Mouse (Mus musculus): Measurements from ENCODE around the gene Fancc. TPM values are rescaled to one million over a fixed set of nuclear protein-coding genes. Genes with fewer than 3 reads are reported as not detected.
"Not testable (repeated sequence)": the region's sequence is repeated elsewhere in the genome, so short reads cannot be mapped to it uniquely, and the experiment has no call there.

Fancc gene
- polyA plus RNA-seq, 1 experiment from 2014 or later: 23.7 TPM

GRCm38 (mm10) chr13:63324311-63324710, 172.8 kb downstream of the Fancc start:
- DNase-seq (ENCODE audit: low spot score, missing footprints) (no peak), ATAC-seq (ENCODE audit: low FRiP score) (no peak)
- Histone ChIP-seq H3K27me3 (ENCODE audit: control insufficient read depth, insufficient read depth, low read length) (no peaks in the 10 kb centered on the region), H3K4me2 (no peak overlapping the region), H3K9ac (ENCODE audit: low read length) (no peak overlapping the region), H3K27ac (ENCODE audit: low read depth, low read length) (no peak overlapping the region), H3K4me3 (ENCODE audit: low read depth, low read length) (no peak overlapping the region), H3K4me1 (ENCODE audit: control insufficient read depth, insufficient read depth, low read length) (no peaks in the 10 kb centered on the region), H3K9me3 (ENCODE audit: control insufficient read depth, low read length) (no peaks in the 10 kb centered on the region), H3K36me3 (ENCODE audit: control insufficient read depth, insufficient read depth, low read length) (no peaks in the 10 kb centered on the region)
- 66% methylated on average over 3 of the region's 3 CpGs for WGBS

GRCm38 (mm10) chr13:63323286-63324075, 173.6 kb downstream of the Fancc start:
- Histone ChIP-seq H3K27me3 (ENCODE audit: control insufficient read depth, insufficient read depth, low read length) (no peaks in the 10 kb centered on the region), H3K4me3 (ENCODE audit: low read depth, low read length) (no peak overlapping the region), H3K27ac (ENCODE audit: low read depth, low read length) (no peak overlapping the region), H3K36me3 (ENCODE audit: control insufficient read depth, insufficient read depth, low read length) (no peaks in the 10 kb centered on the region), H3K4me1 (ENCODE audit: control insufficient read depth, insufficient read depth, low read length) (no peaks in the 10 kb centered on the region), H3K9me3 (ENCODE audit: control insufficient read depth, low read length) (no peaks in the 10 kb centered on the region), H3K9ac (ENCODE audit: low read length) (no peak overlapping the region), H3K4me2 (no peak overlapping the region)
- ATAC-seq (ENCODE audit: low FRiP score) (no peak), DNase-seq (ENCODE audit: low spot score, missing footprints) (peak; percentile 37)
- 80% methylated on average over 9 of the region's 9 CpGs for WGBS

GRCm38 (mm10) chr13:63322756-63323155, 174.3 kb downstream of the Fancc start:
- no peaks in the 10 kb centered on the region for H3K9me3 ChIP-seq (ENCODE audit: control insufficient read depth, low read length)
- no peaks in the 10 kb centered on the region for H3K27me3 ChIP-seq (ENCODE audit: control insufficient read depth, insufficient read depth, low read length)
- no peak overlapping the region for H3K4me2 ChIP-seq
- H3K4me1 ChIP-seq (ENCODE audit: control insufficient read depth, insufficient read depth, low read length): no peaks in the 10 kb centered on the region
- 72% methylated on average over 6 of the region's 6 CpGs for WGBS
- H3K9ac ChIP-seq (ENCODE audit: low read length): no peak overlapping the region
- no peak overlapping the region for H3K27ac ChIP-seq (ENCODE audit: low read depth, low read length)
- no peaks in the 10 kb centered on the region for H3K36me3 ChIP-seq (ENCODE audit: control insufficient read depth, insufficient read depth, low read length)
- ATAC-seq (ENCODE audit: low FRiP score) (no peak), DNase-seq (ENCODE audit: low spot score, missing footprints) (peak; percentile 77)
- H3K4me3 ChIP-seq (ENCODE audit: low read depth, low read length): no peak overlapping the region

- Histone ChIP-seq H3K27me3 (ENCODE audit: control insufficient read depth, insufficient read depth, low read length) (no peaks in the 10 kb centered on the region), H3K36me3 (ENCODE audit: control insufficient read depth, insufficient read depth, low read length) (no peaks in the 10 kb centered on the region), H3K9ac (ENCODE audit: low read length) (no peak overlapping the region), H3K9me3 (ENCODE audit: control insufficient read depth, low read length) (no peaks in the 10 kb centered on the region), H3K27ac (ENCODE audit: low read depth, low read length) (no peak overlapping the region), H3K4me1 (ENCODE audit: control insufficient read depth, insufficient read depth, low read length) (no peaks in the 10 kb centered on the region), H3K4me3 (ENCODE audit: low read depth, low read length) (no peak overlapping the region), H3K4me2 (no peak overlapping the region)
- ATAC-seq (ENCODE audit: low FRiP score) (no peak), DNase-seq (ENCODE audit: low spot score, missing footprints) (peak; percentile 44)
- 54% methylated on average over 5 of the region's 5 CpGs for WGBS
Observed at GRCm38 (mm10) chr13:63321689-63322088, 175.4 kb downstream of the Fancc start.

- Histone ChIP-seq H3K9ac (ENCODE audit: low read length) (no peak overlapping the region), H3K9me3 (ENCODE audit: control insufficient read depth, low read length) (no peaks in the 10 kb centered on the region), H3K27me3 (ENCODE audit: control insufficient read depth, insufficient read depth, low read length) (no peaks in the 10 kb centered on the region), H3K4me1 (ENCODE audit: control insufficient read depth, insufficient read depth, low read length) (no peaks in the 10 kb centered on the region), H3K4me2 (no peak overlapping the region), H3K36me3 (ENCODE audit: control insufficient read depth, insufficient read depth, low read length) (no peaks in the 10 kb centered on the region), H3K27ac (ENCODE audit: low read depth, low read length) (no peak overlapping the region), H3K4me3 (ENCODE audit: low read depth, low read length) (no peak overlapping the region)
- ATAC-seq (ENCODE audit: low FRiP score) (no peak), DNase-seq (ENCODE audit: low spot score, missing footprints) (peak; percentile 31)
- WGBS: 98% methylated on average over 7 of the region's 7 CpGs
Observed at GRCm38 (mm10) chr13:63319814-63320213, 177.3 kb downstream of the Fancc start.

GRCm38 (mm10) chr13:63317681-63318104, 179.4 kb downstream of the Fancc start:
- WGBS: 81% methylated on average over 7 of the region's 7 CpGs
- no peak overlapping the region for H3K4me3 ChIP-seq (ENCODE audit: low read depth, low read length)
- no peak overlapping the region for H3K4me2 ChIP-seq
- no peak for ATAC-seq (ENCODE audit: low FRiP score)
- no peak overlapping the region for H3K9ac ChIP-seq (ENCODE audit: low read length)
- H3K4me1 ChIP-seq (ENCODE audit: control insufficient read depth, insufficient read depth, low read length): no peaks in the 10 kb centered on the region
- no peaks in the 10 kb centered on the region for H3K9me3 ChIP-seq (ENCODE audit: control insufficient read depth, low read length)
- H3K36me3 ChIP-seq (ENCODE audit: control insufficient read depth, insufficient read depth, low read length): no peaks in the 10 kb centered on the region
- H3K27ac ChIP-seq (ENCODE audit: low read depth, low read length): no peak overlapping the region
- H3K27me3 ChIP-seq (ENCODE audit: control insufficient read depth, insufficient read depth, low read length): no peaks in the 10 kb centered on the region
- DNase-seq (ENCODE audit: low spot score, missing footprints): no peak

- no peak overlapping the region for H3K4me2 ChIP-seq
- 93% methylated on average over 5 of the region's 5 CpGs for WGBS
- H3K4me1 ChIP-seq (ENCODE audit: control insufficient read depth, insufficient read depth, low read length): no peaks in the 10 kb centered on the region
- no peak overlapping the region for H3K27ac ChIP-seq (ENCODE audit: low read depth, low read length)
- H3K4me3 ChIP-seq (ENCODE audit: low read depth, low read length): no peak overlapping the region
- no peak overlapping the region for H3K9ac ChIP-seq (ENCODE audit: low read length)
- no peak for DNase-seq (ENCODE audit: low spot score, missing footprints)
- no peaks in the 10 kb centered on the region for H3K9me3 ChIP-seq (ENCODE audit: control insufficient read depth, low read length)
- ATAC-seq (ENCODE audit: low FRiP score): no peak
- H3K27me3 ChIP-seq (ENCODE audit: control insufficient read depth, insufficient read depth, low read length): no peaks in the 10 kb centered on the region
- no peaks in the 10 kb centered on the region for H3K36me3 ChIP-seq (ENCODE audit: control insufficient read depth, insufficient read depth, low read length)
Observed at GRCm38 (mm10) chr13:63316407-63316806, 180.7 kb downstream of the Fancc start.

- no peak for DNase-seq (ENCODE audit: low spot score, missing footprints)
- WGBS: 87% methylated on average over 6 of the region's 6 CpGs
- no peaks in the 10 kb centered on the region for H3K36me3 ChIP-seq (ENCODE audit: control insufficient read depth, insufficient read depth, low read length)
Observed at GRCm38 (mm10) chr13:63315777-63316176, 181.3 kb downstream of the Fancc start.

GRCm38 (mm10) chr13:63315111-63315510, 182.0 kb downstream of the Fancc start:
- WGBS: 98% methylated on average over 4 of the region's 4 CpGs
- H3K27ac ChIP-seq (ENCODE audit: low read depth, low read length); H3K9ac ChIP-seq (ENCODE audit: low read length); ATAC-seq (ENCODE audit: low FRiP score); DNase-seq (ENCODE audit: low spot score, missing footprints); H3K4me1 ChIP-seq (ENCODE audit: control insufficient read depth, insufficient read depth, low read length); H3K9me3 ChIP-seq (ENCODE audit: control insufficient read depth, low read length); H3K4me2 ChIP-seq; H3K27me3 ChIP-seq (ENCODE audit: control insufficient read depth, insufficient read depth, low read length); H3K36me3 ChIP-seq (ENCODE audit: control insufficient read depth, insufficient read depth, low read length); H3K4me3 ChIP-seq (ENCODE audit: low read depth, low read length): not testable (repeated sequence)

More at GRCm38 (mm10) chr13:63315777-63316176, 181.3 kb downstream of the Fancc start:
- Histone ChIP-seq H3K9me3 (ENCODE audit: control insufficient read depth, low read length) (no peaks in the 10 kb centered on the region), H3K4me1 (ENCODE audit: control insufficient read depth, insufficient read depth, low read length) (no peaks in the 10 kb centered on the region), H3K27me3 (ENCODE audit: control insufficient read depth, insufficient read depth, low read length) (no peaks in the 10 kb centered on the region), H3K27ac (ENCODE audit: low read depth, low read length) (no peak overlapping the region), H3K4me3 (ENCODE audit: low read depth, low read length) (no peak overlapping the region), H3K9ac (ENCODE audit: low read length) (no peak overlapping the region), H3K4me2 (no peak overlapping the region)
- no peak for ATAC-seq (ENCODE audit: low FRiP score)

All from midbrain, embryonic 11.5 days (tissue).